Mouse (Mus musculus) heart, embryonic 11.5 days (tissue): Measurements from ENCODE around the gene 1700003F12Rik. TPM values are rescaled to one million over a fixed set of nuclear protein-coding genes. Genes with fewer than 3 reads are reported as not detected.

ENCODE experiments used
- ATAC-seq: fragments of 200-750 bp; cut with Nextera tagmentation; replicated peaks from 2 replicates; pipeline ENCODE4 v1.8.0; 2017; ENCODE audit warnings: moderate library complexity; ENCODE audit not compliant: insufficient number of reproducible peaks, low FRiP score, low TSS enrichment
- H3K27ac ChIP-seq: fragments of 300-500 bp; sonication (generic); 2 replicates; pipeline ENCODE4 v1.5.1; 2014; ENCODE audit warnings: mild to moderate bottlenecking, low read depth, low read length
- H3K27me3 ChIP-seq: fragments of 300-500 bp; sonication (generic); 2 replicates; pipeline ENCODE4 v1.6.1; 2014; ENCODE audit warnings: mild to moderate bottlenecking, low read length, mixed read lengths; ENCODE audit not compliant: control insufficient read depth, insufficient read depth
- H3K36me3 ChIP-seq: fragments of 300-500 bp; sonication (generic); 2 replicates; pipeline ENCODE4 v1.6.1; 2014; ENCODE audit warnings: mild to moderate bottlenecking, low read length, moderate library complexity, mixed read lengths; ENCODE audit not compliant: control insufficient read depth, insufficient read depth
- H3K4me1 ChIP-seq: fragments of 300-500 bp; sonication (generic); 2 replicates; pipeline ENCODE4 v1.6.1; 2014; ENCODE audit warnings: low read length; ENCODE audit not compliant: control insufficient read depth, insufficient read depth
- H3K4me2 ChIP-seq: fragments of 300-500 bp; sonication (generic); 2 replicates; pipeline ENCODE4 v1.6.1; 2014; ENCODE audit warnings: mild to moderate bottlenecking, moderate library complexity
- H3K4me3 ChIP-seq: fragments of 300-500 bp; sonication (generic); 2 replicates; pipeline ENCODE4 v1.5.1; 2014; ENCODE audit warnings: low read depth, low read length
- H3K9ac ChIP-seq: fragments of 300-500 bp; sonication (generic); 2 replicates; pipeline ENCODE4 v1.6.1; 2014; ENCODE audit warnings: mild to moderate bottlenecking, low read depth, low read length, moderate library complexity
- H3K9me3 ChIP-seq: fragments of 300-500 bp; sonication (generic); replicated peaks from 2 replicates; pipeline ENCODE4 v1.6.1; 2016; ENCODE audit warnings: low read length; ENCODE audit not compliant: control insufficient read depth
- WGBS: fragments of 180-500 bp; shearing (Covaris S2); extraction: QIAGEN DNeasy Blood & Tissue Kit; methylation state at CpG from one replicate; pipeline ENCODE4 v1.1.7; 2014; ENCODE audit not compliant: insufficient replicate concordance; 5-methylcytosine and 5-hydroxymethylcytosine counted together
- polyA plus RNA-seq: library from polyadenylated mRNA; unstranded; fragments of >200 nt; fragmentation: Nextera tagmentation; extraction: Ambion mirVana; gene quantifications from 2 replicates; pipeline ENCODE4 v1.2.1, GENCODE M21; 2014

1700003F12Rik gene
- 0.89 and 1.4 TPM in 2 replicates for polyA plus RNA-seq

DNA sequence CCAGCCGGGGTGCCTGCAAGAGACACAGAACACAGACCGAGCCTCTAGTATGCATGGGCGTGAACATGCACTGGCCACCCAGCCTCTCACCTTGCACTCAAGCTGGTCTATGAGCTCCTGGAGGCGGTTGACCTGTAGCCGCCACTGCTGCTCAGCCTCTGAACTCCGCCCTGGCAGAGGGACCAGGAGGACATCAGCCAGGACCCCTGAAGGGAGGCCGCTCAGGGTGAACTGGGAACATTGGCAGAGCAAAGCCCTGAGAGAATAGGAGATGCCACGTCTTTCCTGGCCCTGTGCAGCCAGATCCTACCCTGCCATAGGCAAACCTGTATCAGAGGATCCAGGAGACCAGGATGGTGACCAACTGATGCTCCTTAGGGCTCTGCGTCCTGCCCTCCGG is at the start of gene 1700003F12Rik:
TSS of gene 1700003F12Rik (plus strand) at position 375 of the 400 bp plus-strand sequence.
- 88% methylated on average over 10 of the region's 10 CpGs for WGBS
- H3K36me3 ChIP-seq: no peaks in the 10 kb centered on the region

DNA sequence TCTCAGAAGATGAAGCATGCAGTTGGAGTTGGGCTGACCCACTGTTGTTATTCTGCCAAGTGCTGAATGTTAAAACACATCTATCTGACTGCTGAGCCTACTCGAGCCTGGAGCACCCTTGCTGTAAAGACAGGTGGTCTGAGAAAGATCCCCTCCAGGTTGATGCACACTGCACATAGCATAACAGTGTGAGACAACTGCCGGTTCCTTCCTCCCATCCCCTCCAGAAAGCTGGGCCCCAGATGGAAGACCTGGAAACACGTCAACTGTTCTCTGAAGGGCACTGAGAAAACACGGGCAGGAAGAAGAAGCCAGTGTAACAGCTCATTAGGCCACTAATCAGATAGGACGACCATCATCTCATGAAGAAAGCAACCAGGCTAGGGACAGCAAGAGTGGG is 48.3 kb upstream of the 1700003F12Rik start:
- H3K27me3 ChIP-seq: no peaks in the 10 kb centered on the region
- H3K4me2 ChIP-seq: no peak overlapping the region
- 45% methylated on average over 5 of the region's 5 CpGs for whole genome bisulfite sequencing
- peaks cover 5% of the 10 kb centered on the region; the same call in 1 of the 2 replicates for H3K4me1 ChIP-seq
- H3K27ac ChIP-seq: no peak overlapping the region
- H3K9ac ChIP-seq: no peak overlapping the region
- no peak overlapping the region for H3K4me3 ChIP-seq
- no peak for ATAC-seq
- no peaks in the 10 kb centered on the region for H3K9me3 ChIP-seq
- 0 out of 2 replicates have a peak, but pooled peaks cover 2% of the 10 kb centered on the region for H3K36me3 ChIP-seq

More for the DNA sequence above, at the start of gene 1700003F12Rik:
- H3K27me3 ChIP-seq: peaks cover 20% of the 10 kb centered on the region
- H3K4me3 ChIP-seq: no peak within 1 kb of the TSS
- ATAC-seq: no peak
- H3K9ac ChIP-seq: no peak within 1 kb of the TSS
- H3K27ac ChIP-seq: no peak within 1 kb of the TSS
- no peaks in the 10 kb centered on the region for H3K9me3 ChIP-seq
- no peak within 1 kb of the TSS for H3K4me2 ChIP-seq
- H3K4me1 ChIP-seq: peaks cover 2% of the 10 kb centered on the region; the same call in 1 of the 2 replicates

DNA sequence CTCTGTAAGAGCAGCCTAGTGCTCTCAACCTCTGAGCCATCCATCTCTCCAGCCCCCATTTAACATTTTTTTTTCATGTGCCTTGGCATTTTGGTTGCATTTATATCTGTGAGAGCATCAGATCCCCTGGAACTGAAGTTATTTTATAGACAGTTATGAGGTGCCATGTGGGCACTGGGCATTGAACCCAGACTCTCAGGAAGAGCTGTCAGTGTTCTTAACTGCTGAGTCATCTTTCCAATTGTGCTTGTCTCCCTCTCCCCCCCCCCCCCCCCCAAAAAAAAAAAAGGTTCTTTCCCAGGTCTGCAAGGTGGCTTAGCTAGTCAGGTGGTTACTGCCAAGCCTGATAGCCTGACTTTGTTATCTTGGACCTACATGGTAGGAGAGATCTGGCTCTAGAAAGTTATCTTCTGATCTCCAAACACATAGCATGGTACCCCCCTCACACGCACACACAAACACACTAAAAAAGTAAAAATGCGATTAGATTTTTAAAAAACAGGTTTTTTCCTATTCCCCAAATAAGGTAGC is 47.1 kb upstream of the 1700003F12Rik start:
- 0 out of 2 replicates have a peak, but pooled peaks cover 2% of the 10 kb centered on the region for H3K36me3 ChIP-seq
- peaks cover 5% of the 10 kb centered on the region; the same call in 1 of the 2 replicates for H3K4me1 ChIP-seq
- no peak overlapping the region for H3K9ac ChIP-seq
- H3K27ac ChIP-seq: no peak overlapping the region
- WGBS: 86% methylated on average over 2 of the region's 2 CpGs
- H3K27me3 ChIP-seq: no peaks in the 10 kb centered on the region
- no peak overlapping the region for H3K4me3 ChIP-seq
- no peak for ATAC-seq
- H3K4me2 ChIP-seq: no peak overlapping the region
- no peaks in the 10 kb centered on the region for H3K9me3 ChIP-seq

DNA sequence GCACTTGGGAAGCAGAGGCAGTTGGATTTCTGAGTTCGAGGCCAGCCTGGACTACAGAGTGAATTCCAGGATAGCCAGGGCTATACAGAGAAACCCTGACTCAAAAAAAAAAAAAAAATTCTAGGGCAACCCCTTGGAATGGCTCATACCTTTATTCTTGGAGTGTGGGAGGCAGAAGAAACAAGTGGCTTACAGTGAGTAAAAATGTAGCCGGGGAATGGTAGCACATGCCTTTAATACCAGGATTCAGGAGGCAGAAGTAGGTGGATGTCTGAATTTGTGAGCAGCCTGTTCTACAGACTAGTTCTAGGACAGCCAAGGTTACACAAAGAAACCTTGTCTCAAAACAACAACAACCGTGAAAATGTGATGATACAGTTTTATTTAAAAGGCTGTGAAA is 46.1 kb upstream of the 1700003F12Rik start:
- Histone ChIP-seq H3K27me3 (no peaks in the 10 kb centered on the region), H3K4me1 (peaks cover 5% of the 10 kb centered on the region; the same call in 1 of the 2 replicates), H3K27ac (no peak overlapping the region), H3K9me3 (no peaks in the 10 kb centered on the region), H3K9ac (no peak overlapping the region), H3K36me3 (0 out of 2 replicates have a peak, but pooled peaks cover 2% of the 10 kb centered on the region), H3K4me3 (no peak overlapping the region), H3K4me2 (no peak overlapping the region)
- WGBS: 94% methylated on average over 3 of the region's 3 CpGs
- ATAC-seq: no peak

DNA sequence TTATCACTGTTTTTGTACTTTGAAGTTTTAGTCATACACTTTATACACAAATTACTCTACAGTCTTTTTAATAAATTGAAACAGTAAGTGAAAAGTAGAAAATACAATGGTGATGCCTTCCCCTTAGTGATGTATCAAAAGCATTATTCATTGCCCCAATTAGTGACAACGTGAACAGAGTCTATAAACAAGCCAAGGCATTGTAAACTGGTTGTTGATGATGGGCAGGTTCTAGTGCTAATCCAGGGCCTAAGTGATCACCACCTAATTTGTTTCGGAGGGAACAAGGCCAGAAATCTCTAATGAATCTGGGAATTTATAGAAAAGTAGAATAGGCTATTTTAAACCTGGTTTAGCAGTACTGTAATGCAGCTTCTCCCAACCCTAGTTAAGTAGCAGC is 39.8 kb upstream of the 1700003F12Rik start:
- no peak for ATAC-seq
- H3K4me3 ChIP-seq: no peak overlapping the region
- H3K4me1 ChIP-seq: no peaks in the 10 kb centered on the region
- H3K9me3 ChIP-seq: no peaks in the 10 kb centered on the region
- H3K4me2 ChIP-seq: no peak overlapping the region
- H3K27me3 ChIP-seq: no peaks in the 10 kb centered on the region
- peaks cover 6% of the 10 kb centered on the region; the same call in 1 of the 2 replicates for H3K36me3 ChIP-seq
- no peak overlapping the region for H3K27ac ChIP-seq
- 85% methylated on average over 2 of the region's 2 CpGs for WGBS
- no peak overlapping the region for H3K9ac ChIP-seq

DNA sequence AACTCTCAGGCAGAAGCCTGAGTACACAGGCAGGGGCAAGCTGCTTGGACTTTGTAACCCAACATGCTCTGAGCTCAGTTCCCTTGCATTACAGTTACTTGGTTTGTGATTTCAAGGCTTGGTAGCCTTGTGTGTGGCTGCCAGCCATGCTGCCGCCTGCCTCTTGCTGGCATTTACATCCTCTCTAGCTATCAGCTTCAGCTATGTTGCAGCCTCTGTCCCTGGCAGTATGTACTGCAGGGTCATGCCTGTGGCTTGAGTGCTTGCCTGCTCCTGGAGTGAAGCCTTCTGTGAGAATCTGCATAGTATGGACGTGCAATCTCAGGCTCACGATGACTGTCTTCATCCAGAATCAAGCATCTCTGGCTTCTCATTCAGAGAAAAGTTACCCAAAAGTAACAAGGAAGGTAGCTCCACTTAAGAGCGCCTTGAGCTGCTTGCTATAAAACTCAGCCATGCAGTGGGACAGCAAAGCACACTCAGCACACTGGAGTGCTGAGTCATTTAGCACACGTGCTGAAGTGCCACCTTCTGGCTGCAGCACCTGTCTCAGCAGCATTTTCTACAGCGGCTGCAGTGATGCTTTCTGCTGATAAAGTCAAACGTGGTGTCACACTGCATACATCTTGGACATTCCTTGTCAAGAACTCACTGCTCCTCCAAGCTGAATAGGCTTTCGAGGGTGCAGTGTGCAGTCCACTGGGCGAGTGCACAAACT is 39.2 kb upstream of the 1700003F12Rik start:
- H3K4me2 ChIP-seq: no peak overlapping the region
- H3K4me3 ChIP-seq: no peak overlapping the region
- H3K36me3 ChIP-seq: peaks cover 6% of the 10 kb centered on the region; the same call in 1 of the 2 replicates
- H3K27ac ChIP-seq: no peak overlapping the region
- no peaks in the 10 kb centered on the region for H3K4me1 ChIP-seq
- ATAC-seq: no peak
- H3K27me3 ChIP-seq: no peaks in the 10 kb centered on the region
- H3K9me3 ChIP-seq: no peaks in the 10 kb centered on the region
- H3K9ac ChIP-seq: no peak overlapping the region
- WGBS: 61% methylated on average over 9 of the region's 9 CpGs

DNA sequence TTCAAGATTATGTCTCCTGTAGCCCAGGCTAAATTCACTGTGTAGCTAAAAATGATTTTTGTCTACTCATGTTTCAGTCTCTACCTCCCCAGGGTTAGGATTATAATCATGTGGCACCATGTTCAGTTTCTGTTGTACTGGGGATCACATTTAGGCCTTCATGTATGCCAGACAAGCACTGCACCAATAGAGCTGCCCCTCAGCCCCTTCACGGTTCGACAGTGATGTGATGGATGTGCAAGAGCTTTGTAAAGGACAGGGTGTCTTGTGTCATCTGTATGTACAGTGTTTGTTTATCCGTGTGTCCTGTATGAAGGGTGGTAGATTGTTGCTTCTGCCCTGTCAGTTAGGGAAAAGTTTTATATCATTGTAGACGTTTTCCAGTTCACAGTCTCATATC is 38.4 kb upstream of the 1700003F12Rik start:
- no peak overlapping the region for H3K4me2 ChIP-seq
- H3K9me3 ChIP-seq: no peaks in the 10 kb centered on the region
- H3K27ac ChIP-seq: no peak overlapping the region
- no peak overlapping the region for H3K9ac ChIP-seq
- no peak for ATAC-seq
- H3K27me3 ChIP-seq: no peaks in the 10 kb centered on the region
- H3K36me3 ChIP-seq: peaks cover 5% of the 10 kb centered on the region; the same call in 1 of the 2 replicates
- 89% methylated on average over 4 of the region's 4 CpGs for WGBS
- no peak overlapping the region for H3K4me3 ChIP-seq
- H3K4me1 ChIP-seq: no peaks in the 10 kb centered on the region

DNA sequence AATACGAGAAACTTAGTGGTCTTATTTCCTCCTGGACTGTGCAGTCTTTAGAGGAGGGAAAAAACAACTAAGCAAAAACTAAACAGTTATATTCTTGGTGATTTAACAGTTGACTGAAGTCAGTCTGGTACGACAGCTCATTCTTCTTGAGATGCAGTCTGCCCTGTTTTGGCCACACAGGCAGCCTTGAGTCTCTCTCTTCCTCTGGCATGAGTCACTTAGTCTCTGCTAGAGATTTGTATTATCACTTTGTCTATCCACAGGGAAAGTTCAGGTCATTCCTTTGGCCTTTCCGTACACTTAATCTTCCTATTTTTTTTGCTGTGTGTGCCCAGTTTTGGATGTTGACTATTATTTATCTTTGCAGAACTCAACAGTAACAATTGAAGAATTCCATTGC is 36.7 kb upstream of the 1700003F12Rik start:
- H3K36me3 ChIP-seq: peaks cover 5% of the 10 kb centered on the region; the same call in 1 of the 2 replicates

More for the DNA sequence above, 36.7 kb upstream of the 1700003F12Rik start:
- no peak overlapping the region for H3K4me2 ChIP-seq
- no peaks in the 10 kb centered on the region for H3K9me3 ChIP-seq
- H3K27me3 ChIP-seq: no peaks in the 10 kb centered on the region
- no peak for ATAC-seq
- no peak overlapping the region for H3K4me3 ChIP-seq
- H3K4me1 ChIP-seq: no peaks in the 10 kb centered on the region
- no peak overlapping the region for H3K9ac ChIP-seq
- 76% methylated on average over 3 of the region's 3 CpGs for WGBS
- H3K27ac ChIP-seq: no peak overlapping the region
